Mouse (Mus musculus) kidney, adult 10 weeks (tissue): ENCODE results near the gene Tbc1d20. TPM values are rescaled to one million over a fixed set of nuclear protein-coding genes. Genes with fewer than 3 reads are reported as not detected.

Experiments
- polyA plus RNA-seq: library from polyadenylated mRNA; stranded (reverse); fragments of 350-450 nt; fragmentation: Illumina TruSeq; extraction: RNeasy Lipid Tissue Mini Kit (QIAGEN cat#74804); gene quantifications from one replicate; pipeline ENCODE4 v1.2.3, GENCODE M21; 2014; ENCODE audit warnings: low read depth, low replicate concordance

Gene Tbc1d20
- polyA plus RNA-seq: 22.4 TPM

DNA sequence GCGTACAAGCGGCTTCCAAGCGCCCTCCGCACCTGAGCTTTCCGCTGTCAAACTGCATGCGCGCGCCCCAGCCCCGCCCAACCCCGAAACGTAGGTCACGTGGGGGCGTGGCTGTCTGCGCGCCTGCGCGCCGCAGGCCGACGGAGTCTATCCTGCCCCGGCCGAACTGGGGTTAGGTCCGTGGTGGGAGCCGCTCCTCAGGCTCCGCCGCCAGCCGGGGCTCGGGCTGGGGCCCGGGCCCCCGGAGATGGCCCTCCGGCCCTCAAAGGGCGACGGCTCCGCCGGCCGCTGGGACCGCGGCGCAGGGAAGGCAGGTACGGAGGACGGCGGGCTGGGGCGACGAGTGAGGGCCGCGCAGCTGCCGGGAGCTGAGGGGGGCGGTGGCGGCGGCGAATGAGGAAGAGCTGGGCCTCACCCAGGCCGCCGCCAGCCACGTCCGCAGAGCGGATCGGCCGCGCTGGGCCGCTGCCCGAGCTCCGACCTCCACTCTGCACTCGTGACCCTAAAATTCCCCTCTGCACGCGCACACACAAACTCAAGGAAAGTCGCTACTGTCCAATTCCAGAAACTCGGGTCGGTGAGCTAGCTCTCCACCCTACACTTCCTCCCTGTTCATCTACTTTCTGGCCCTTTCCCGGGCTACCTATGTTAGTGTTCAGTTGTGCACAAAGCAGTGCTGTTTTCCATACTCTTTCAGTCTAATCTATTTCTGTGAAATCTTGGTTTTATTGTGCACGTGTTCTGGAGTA, at the start of gene Tbc1d20:
Gene Tbc1d20, plus strand, starts transcription at position 102 of the 749 bp plus-strand sequence.

GRCm38 (mm10) chr2:152332101-152332825, 38.6 kb downstream of the Tbc1d20 start, which contains the start of gene Rbck1:
TSS of gene Rbck1 (minus strand) at chr2:152332653.

DNA sequence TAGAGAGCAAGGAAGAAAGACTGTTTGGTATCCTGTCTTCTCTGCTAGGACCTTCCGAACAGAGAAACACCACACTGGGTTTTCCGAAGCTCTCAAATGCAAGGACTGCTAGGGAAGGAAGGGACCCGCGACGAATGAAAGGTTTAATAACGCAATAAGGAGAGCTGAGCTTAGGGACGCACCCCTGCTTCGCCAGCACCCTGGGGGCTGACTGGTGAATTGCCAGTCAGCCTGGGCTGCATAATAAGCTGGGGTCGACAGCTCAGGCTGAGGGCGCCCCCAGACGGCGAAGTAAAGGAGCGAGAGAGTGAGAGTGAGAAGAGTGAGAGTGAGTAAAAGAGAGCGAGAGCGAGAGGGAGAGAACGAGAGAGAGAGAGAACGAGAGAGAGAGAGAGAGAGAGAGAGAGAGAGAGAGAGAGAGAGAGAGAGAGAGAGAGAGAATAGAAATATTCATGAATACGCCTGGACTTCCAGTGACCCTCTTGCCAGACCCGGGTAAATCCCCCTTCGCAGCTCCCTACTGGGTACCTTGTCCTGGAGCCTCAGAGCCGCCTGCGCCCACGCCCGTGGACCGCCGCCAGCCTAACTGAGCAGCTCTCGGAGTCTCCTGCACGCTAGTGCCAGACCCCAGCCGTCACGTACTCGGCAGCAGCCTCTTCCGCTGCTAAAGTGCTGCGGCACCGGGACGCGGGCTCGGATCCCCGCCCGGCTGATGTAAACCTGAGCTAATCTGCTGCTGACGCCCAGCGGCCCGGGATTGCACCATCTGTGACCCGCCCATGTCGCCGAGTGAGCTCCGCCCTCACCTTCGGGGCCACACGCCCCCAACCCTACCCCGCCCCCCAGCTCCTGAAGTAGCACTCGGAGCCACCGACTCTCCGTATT, 49.9 kb downstream of the Tbc1d20 start, which contains the start of gene Trib3:
Gene Trib3, minus strand, starts transcription at position 704 of the 885 bp plus-strand sequence.

Other genes with a start within 250 kb of the Tbc1d20 start
- gene Scrt2, start 212.3 kb upstream of the Tbc1d20 start, polyA plus RNA-seq: not detected
- 39.5 TPM for gene Srxn1, start 188.3 kb upstream of the Tbc1d20 start, polyA plus RNA-seq
- not detected for gene Tcf15, start 150.3 kb upstream of the Tbc1d20 start, polyA plus RNA-seq
- gene Csnk2a1, start 67.0 kb upstream of the Tbc1d20 start, polyA plus RNA-seq: 145 TPM
- gene Rbck1, start 38.8 kb downstream of the Tbc1d20 start, polyA plus RNA-seq: 0.44 TPM
- not detected for gene Trib3, start 50.2 kb downstream of the Tbc1d20 start, polyA plus RNA-seq
- gene Nrsn2, start 82.8 kb downstream of the Tbc1d20 start, polyA plus RNA-seq: not detected
- gene Sox12, start 104.2 kb downstream of the Tbc1d20 start, polyA plus RNA-seq: 0.40 TPM
- gene Zcchc3, start 121.2 kb downstream of the Tbc1d20 start, polyA plus RNA-seq: 3.2 TPM
- gene 6820408C15Rik, start 121.8 kb downstream of the Tbc1d20 start, polyA plus RNA-seq: 0.36 TPM
- gene Defb23, start 170.8 kb downstream of the Tbc1d20 start, polyA plus RNA-seq: not detected
- not detected for gene Defb20, start 183.2 kb downstream of the Tbc1d20 start, polyA plus RNA-seq
- not detected for gene Defb22, start 196.3 kb downstream of the Tbc1d20 start, polyA plus RNA-seq
- gene Defb26, start 217.9 kb downstream of the Tbc1d20 start, polyA plus RNA-seq: 2.1 TPM
- not detected for gene Defb28, start 224.4 kb downstream of the Tbc1d20 start, polyA plus RNA-seq
- 44.8 TPM for gene Defb29, start 246.3 kb downstream of the Tbc1d20 start, polyA plus RNA-seq